ENCODE assay signal across 9 mouse cellular contexts in the genomic region with DNA sequence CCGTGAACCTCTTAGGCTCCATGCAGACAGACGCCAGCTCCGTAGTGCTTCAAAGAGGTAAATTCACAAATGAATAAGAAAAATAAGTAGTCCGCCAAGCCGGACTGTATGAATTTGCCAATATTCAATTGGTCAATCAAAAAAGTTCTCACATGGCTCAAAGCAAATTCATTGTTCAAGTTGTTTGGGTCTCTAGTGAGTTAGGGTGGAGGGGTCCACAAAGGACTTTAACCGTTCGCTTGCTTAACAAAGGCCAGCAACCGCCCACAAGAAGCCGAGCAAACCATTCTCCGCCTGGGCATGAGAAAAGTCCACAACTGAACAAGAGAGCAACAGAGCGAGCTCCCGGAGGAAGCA. TPM values are rescaled to one million over a fixed set of nuclear protein-coding genes. Genes with fewer than 3 reads are reported as not detected.
DNase-seq lines count a peak whose midpoint lies in the region; ATAC-seq lines count a peak whose summit lies in the region.
"Had no signal": no experiment of that assay in that cellular context is flagged by ENCODE, and none has a peak within 500 bp of the region (broad histone marks: within the 10 kb centered on the region; RNA-seq: fewer than 3 reads in every experiment).

No protein-coding gene starts in this region.

- H3K36me3 ChIP-seq in heart, embryonic 11.5 days (ENCODE audit: control insufficient read depth, insufficient read depth, low read length), result no peaks in the 10 kb centered on the region
- H3K36me3 ChIP-seq in forebrain, embryonic 16.5 days (ENCODE audit: control insufficient read depth, insufficient read depth), result no peaks in the 10 kb centered on the region
- no peaks in the 10 kb centered on the region for H3K36me3 ChIP-seq in liver, embryonic 16.5 days (ENCODE audit: control insufficient read depth, insufficient read depth)

- H3K4me1 ChIP-seq in heart, embryonic 11.5 days (ENCODE audit: control insufficient read depth, insufficient read depth, low read length), result peaks cover 4% of the 10 kb centered on the region
- peaks cover 13% of the 10 kb centered on the region for H3K4me1 ChIP-seq in forebrain, embryonic 16.5 days (replicated peaks; ENCODE audit: control insufficient read depth, insufficient read depth, low read length)
- peaks cover 3% of the 10 kb centered on the region; the same call in 1 of the 2 replicates for H3K4me1 ChIP-seq in liver, embryonic 16.5 days (ENCODE audit: control insufficient read depth, low read depth, low read length)

- peak overlapping the region; percentile 66 for H3K27ac ChIP-seq in heart, embryonic 11.5 days (ENCODE audit: low read depth, low read length)
- H3K27ac ChIP-seq in forebrain, embryonic 16.5 days (ENCODE audit: low read length), result peak overlapping the region; percentile 77
- H3K27ac ChIP-seq in liver, embryonic 16.5 days (ENCODE audit: low read length), result peak overlapping the region; percentile 41; the same call in 1 of the 2 replicates

- peak overlapping the region; percentile 71 for H3K9ac ChIP-seq in heart, embryonic 11.5 days (ENCODE audit: low read depth, low read length)
- H3K9ac ChIP-seq in forebrain, embryonic 16.5 days (replicated peaks; ENCODE audit: low read depth, low read length), result peak overlapping the region; percentile 93
- H3K9ac ChIP-seq in liver, embryonic 16.5 days (ENCODE audit: low read depth, low read length), result peak overlapping the region; percentile 39; the same call in 1 of the 2 replicates

- peaks cover 16% of the 10 kb centered on the region for H3K27me3 ChIP-seq in heart, embryonic 11.5 days (ENCODE audit: control insufficient read depth, insufficient read depth, low read length)
- H3K27me3 ChIP-seq in forebrain, embryonic 16.5 days (replicated peaks; ENCODE audit: control insufficient read depth, insufficient read depth, low read length), result no peaks in the 10 kb centered on the region
- H3K27me3 ChIP-seq in liver, embryonic 16.5 days (ENCODE audit: control insufficient read depth, insufficient read depth, low read depth, low read length), result peaks cover 24% of the 10 kb centered on the region
- H3K27me3 ChIP-seq: CH12.LX had no signal

- peak overlapping the region; percentile 65 for H3K4me3 ChIP-seq in heart, embryonic 11.5 days (ENCODE audit: low read depth, low read length)
- peak overlapping the region; percentile 84 for H3K4me3 ChIP-seq in forebrain, embryonic 16.5 days (replicated peaks; ENCODE audit: low read length)
- H3K4me3 ChIP-seq in liver, embryonic 16.5 days (ENCODE audit: low read depth, low read length), result peak overlapping the region; percentile 57

- ATAC-seq in heart, embryonic 11.5 days (replicated peaks; ENCODE audit: insufficient number of reproducible peaks, low FRiP score, low TSS enrichment), result no peak
- no peak; the same call in 1 of the 2 replicates for ATAC-seq in forebrain, embryonic 16.5 days
- no peak for ATAC-seq in liver, embryonic 16.5 days (ENCODE audit: low read depth)

- peak overlapping the region; percentile 95 for H3K4me2 ChIP-seq in heart, embryonic 11.5 days
- peak overlapping the region; percentile 97 for H3K4me2 ChIP-seq in forebrain, embryonic 16.5 days (ENCODE audit: low read length)
- peak overlapping the region; percentile 59 for H3K4me2 ChIP-seq in liver, embryonic 16.5 days (ENCODE audit: low read depth, low read length)

- no peak for DNase-seq in heart, adult 8-10 months (ENCODE audit: low spot score)
- peak; percentile 43 for DNase-seq in ES-CJ7 (ENCODE audit: low read depth, low spot score)
- no peak for DNase-seq in ovary, postnatal 36 days (ENCODE audit: low spot score)
- no peak for DNase-seq in B cell, adult 2 months
- DNase-seq in thymus, postnatal 36 days, result no peak

- H3K9me3 ChIP-seq in heart, embryonic 11.5 days (replicated peaks; ENCODE audit: control insufficient read depth, low read length), result peaks cover 2% of the 10 kb centered on the region; the same call in 1 of the 2 replicates
- H3K9me3 ChIP-seq in forebrain, embryonic 16.5 days (ENCODE audit: control insufficient read depth, low read length), result no peaks in the 10 kb centered on the region
- no peaks in the 10 kb centered on the region for H3K9me3 ChIP-seq in liver, embryonic 16.5 days (replicated peaks; ENCODE audit: control insufficient read depth, low read length)

- 10% methylated on average over 12 of the region's 12 CpGs for whole genome bisulfite sequencing in heart, embryonic 11.5 days (ENCODE audit: insufficient replicate concordance)
- WGBS in forebrain, embryonic 16.5 days, result under 1% methylated on average over 12 of the region's 12 CpGs
- WGBS in liver, embryonic 16.5 days (ENCODE audit: insufficient replicate concordance), result 11% methylated on average over 12 of the region's 12 CpGs

RNA-seq across cellular contexts. Expression of gene Prom1, which starts 1.7 kb away (rescaled TPM):
- 20.5 and 20.7 TPM in 2 replicates for polyA plus RNA-seq in heart, embryonic 11.5 days (2014; fragmentation: Nextera tagmentation; extraction: Ambion mirVana)
- 10 to 100 TPM in 2 of 4 experiments, 1 to 10 TPM in 2; 7.3 to 10.9 (median 9.0) TPM for total RNA-seq in heart, adult 8-10 months (2022)
- polyA plus RNA-seq in forebrain, embryonic 16.5 days (2015; fragmentation: Nextera tagmentation; extraction: Ambion mirVana), result 34.5 and 39.0 TPM in 2 replicates
- polyA plus RNA-seq in liver, embryonic 16.5 days (2015; fragmentation: Nextera tagmentation; extraction: Ambion mirVana), result 19.7 and 20.3 TPM in 2 replicates

Comparison
In these comparisons a context has a peak if more than half of its experiments do, and no peak if none do; other contexts are left out.
1. H3K9ac ChIP-seq: peak in every context shown above with its lines; median percentile 93 in forebrain, embryonic 16.5 days; 71 in heart, embryonic 11.5 days; 39 in liver, embryonic 16.5 days.